Mouse (Mus musculus) lung, postnatal 0 days (tissue): ENCODE results near the gene Nsg2. TPM values are rescaled to one million over a fixed set of nuclear protein-coding genes. Genes with fewer than 3 reads are reported as not detected.

Experiments
- ATAC-seq: fragments of 200-750 bp; cut with Nextera tagmentation; 2 replicates; pipeline ENCODE4 v1.8.0; 2017; ENCODE audit warnings: moderate library complexity
- DNase-seq: peaks from one replicate; pipeline ENCODE4 v3.0.0-alpha.2; 2016; ENCODE audit warnings: low spot score
- H3K27ac ChIP-seq: fragments of 300-500 bp; sonication (generic); 2 replicates; pipeline ENCODE4 v1.5.1; 2014; ENCODE audit warnings: antibody characterized with exemption, mild to moderate bottlenecking, low read length, mixed read lengths
- H3K27me3 ChIP-seq: fragments of 300-500 bp; sonication (generic); replicated peaks from 2 replicates; pipeline ENCODE4 v1.6.1; 2014; ENCODE audit warnings: low read length, mixed read lengths; ENCODE audit not compliant: insufficient read depth
- H3K36me3 ChIP-seq: fragments of 300-500 bp; sonication (generic); 2 replicates; pipeline ENCODE4 v1.6.1; 2014; ENCODE audit warnings: low read length, mixed read lengths; ENCODE audit not compliant: insufficient read depth
- H3K4me1 ChIP-seq: fragments of 300-500 bp; sonication (generic); 2 replicates; pipeline ENCODE4 v1.6.1; 2014; ENCODE audit warnings: antibody characterized with exemption, low read depth, low read length, mixed read lengths; ENCODE audit not compliant: insufficient read depth
- H3K4me2 ChIP-seq: fragments of 300-500 bp; sonication (generic); replicated peaks from 2 replicates; pipeline ENCODE4 v1.6.1; 2014; ENCODE audit warnings: low read depth, mild to moderate bottlenecking, low read length, moderate library complexity, mixed read lengths
- H3K4me3 ChIP-seq: fragments of 300-500 bp; sonication (generic); 2 replicates; pipeline ENCODE4 v1.5.1; 2014; ENCODE audit warnings: low read depth, low read length
- H3K9ac ChIP-seq: fragments of 300-500 bp; sonication (generic); replicated peaks from 2 replicates; pipeline ENCODE4 v1.6.1; 2014; ENCODE audit warnings: low read depth, mild to moderate bottlenecking
- H3K9me3 ChIP-seq: fragments of 300-500 bp; sonication (generic); 2 replicates; pipeline ENCODE4 v1.6.1; 2016; ENCODE audit warnings: low read length, mixed read lengths
- CTCF ChIP-seq: IDR thresholded peaks from 2 replicates; pipeline ENCODE4 v1.5.1; 2016; ENCODE audit warnings: antibody characterized with exemption, mild to moderate bottlenecking
- EP300 ChIP-seq: IDR thresholded peaks from 2 replicates; pipeline ENCODE4 v1.6.1; 2016; ENCODE audit warnings: antibody characterized with exemption, mild to moderate bottlenecking, control low read depth
- WGBS: fragments of 180-500 bp; shearing (Covaris S2); extraction: QIAGEN DNeasy Blood & Tissue Kit; methylation state at CpG from one replicate; pipeline ENCODE4 v1.1.7; 2014; 5-methylcytosine and 5-hydroxymethylcytosine counted together
- polyA plus RNA-seq: library from polyadenylated mRNA; unstranded; fragments of >200 nt; fragmentation: Nextera tagmentation; extraction: Ambion mirVana; gene quantifications from 2 replicates; pipeline ENCODE4 v1.2.1, GENCODE M21; 2015

The Nsg2 gene
- polyA plus RNA-seq, 1 experiment from 2014 or later: 0.20 TPM

GRCm38 (mm10) chr11:32020031-32020965 is 20.0 kb downstream of the Nsg2 start:
- WGBS: 40% methylated on average over 8 of the region's 8 CpGs
- Histone ChIP-seq H3K9ac (no peak overlapping the region), H3K4me1 (no peaks in the 10 kb centered on the region), H3K27ac (no peak overlapping the region), H3K27me3 (no peaks in the 10 kb centered on the region), H3K9me3 (no peaks in the 10 kb centered on the region), H3K4me2 (no peak overlapping the region), H3K4me3 (no peak overlapping the region), H3K36me3 (no peaks in the 10 kb centered on the region)
- TF ChIP-seq CTCF: no peak
- no peak for TF ChIP-seq EP300
- DNase-seq (no peak), ATAC-seq (no peak)

GRCm38 (mm10) chr11:32026634-32027033 is 26.4 kb downstream of the Nsg2 start:
- WGBS: 30% methylated on average over 5 of the region's 5 CpGs
- Histone ChIP-seq H3K4me3 (no peak overlapping the region), H3K4me1 (no peaks in the 10 kb centered on the region), H3K4me2 (no peak overlapping the region), H3K27ac (no peak overlapping the region), H3K36me3 (no peaks in the 10 kb centered on the region), H3K27me3 (no peaks in the 10 kb centered on the region), H3K9ac (no peak overlapping the region), H3K9me3 (no peaks in the 10 kb centered on the region)
- no peak for DNase-seq
- TF ChIP-seq CTCF (no peak), EP300 (no peak)
- no peak for ATAC-seq

GRCm38 (mm10) chr11:32027474-32028342 is 27.4 kb downstream of the Nsg2 start:
- no peak overlapping the region for H3K27ac ChIP-seq
- no peaks in the 10 kb centered on the region for H3K4me1 ChIP-seq
- H3K4me2 ChIP-seq: no peak overlapping the region
- no peaks in the 10 kb centered on the region for H3K9me3 ChIP-seq
- no peak for ATAC-seq
- no peak overlapping the region for H3K9ac ChIP-seq
- H3K36me3 ChIP-seq: no peaks in the 10 kb centered on the region
- TF ChIP-seq CTCF: no peak
- TF ChIP-seq EP300: no peak
- no peak overlapping the region for H3K4me3 ChIP-seq
- H3K27me3 ChIP-seq: no peaks in the 10 kb centered on the region
- 59% methylated on average over 7 of the region's 7 CpGs for WGBS
- DNase-seq: no peak

GRCm38 (mm10) chr11:32028605-32029004 is 28.3 kb downstream of the Nsg2 start:
- H3K36me3 ChIP-seq: no peaks in the 10 kb centered on the region
- no peak for DNase-seq
- no peak overlapping the region for H3K9ac ChIP-seq
- no peak for TF ChIP-seq CTCF
- TF ChIP-seq EP300: no peak
- 71% methylated on average over 3 of the region's 3 CpGs for WGBS
- H3K4me1 ChIP-seq: no peaks in the 10 kb centered on the region
- no peak overlapping the region for H3K4me3 ChIP-seq
- no peaks in the 10 kb centered on the region for H3K9me3 ChIP-seq
- H3K4me2 ChIP-seq: no peak overlapping the region
- H3K27ac ChIP-seq: no peak overlapping the region
- ATAC-seq: no peak
- no peaks in the 10 kb centered on the region for H3K27me3 ChIP-seq

GRCm38 (mm10) chr11:32029356-32029755 is 29.1 kb downstream of the Nsg2 start:
- H3K9ac ChIP-seq: no peak overlapping the region
- WGBS: 79% methylated on average over 5 of the region's 5 CpGs
- no peak overlapping the region for H3K4me2 ChIP-seq
- DNase-seq (no peak), ATAC-seq (no peak)
- H3K27me3 ChIP-seq: no peaks in the 10 kb centered on the region
- TF ChIP-seq EP300 (no peak), CTCF (no peak)
- H3K4me1 ChIP-seq: no peaks in the 10 kb centered on the region
- no peaks in the 10 kb centered on the region for H3K9me3 ChIP-seq
- no peak overlapping the region for H3K4me3 ChIP-seq
- H3K27ac ChIP-seq: no peak overlapping the region
- H3K36me3 ChIP-seq: no peaks in the 10 kb centered on the region

- H3K27me3 ChIP-seq: no peaks in the 10 kb centered on the region
- no peak overlapping the region for H3K9ac ChIP-seq
- 68% methylated on average over 4 of the region's 4 CpGs for WGBS
- no peak overlapping the region for H3K4me2 ChIP-seq
- DNase-seq (no peak), ATAC-seq (no peak)
- H3K9me3 ChIP-seq: no peaks in the 10 kb centered on the region
- H3K36me3 ChIP-seq: no peaks in the 10 kb centered on the region
- no peaks in the 10 kb centered on the region for H3K4me1 ChIP-seq
- TF ChIP-seq EP300 (no peak), CTCF (no peak)
- H3K27ac ChIP-seq: no peak overlapping the region
- no peak overlapping the region for H3K4me3 ChIP-seq
These were observed 31.1 kb downstream of the Nsg2 start for GRCm38 (mm10) chr11:32031396-32031795.
